Mouse (Mus musculus) E14TG2a.4 (cell line): ENCODE results near the gene Trex1.

Experiments
- CTCF ChIP-seq: conservative IDR thresholded peaks from 2 replicates; pipeline ENCODE4 v1.5.1; 2014; ENCODE audit warnings: low read length
- NANOG ChIP-seq: IDR thresholded peaks from 2 replicates; pipeline ENCODE4 v1.6.1; 2014; ENCODE audit warnings: borderline replicate concordance, low read length, mixed read lengths
- POU5F1 ChIP-seq: IDR thresholded peaks from 2 replicates; pipeline ENCODE4 v1.6.1; 2014; ENCODE audit warnings: low read length, borderline replicate concordance

GRCm38 (mm10) chr9:109105011-109105410 lies 45.5 kb upstream of the Trex1 start:
- TF ChIP-seq CTCF (no peak), POU5F1 (no peak), NANOG (no peak)
